Mouse (Mus musculus): ENCODE measurements around the gene Copg1. TPM values are rescaled to one million over a fixed set of nuclear protein-coding genes. Genes with fewer than 3 reads are reported as not detected.

Gene Copg1
- polyA plus RNA-seq, 1 experiment from 2014 or later = 89.5 TPM

GRCm38 (mm10) chr6:87846813-87847212, 40.8 kb upstream of the Copg1 start:
- 63% methylated on average over 1 of the region's 1 CpGs for WGBS
- Histone ChIP-seq H3K4me1 (replicated peaks; ENCODE audit: control insufficient read depth, insufficient read depth, low read length) (peaks cover 7% of the 10 kb centered on the region; the same call in 1 of the 2 replicates), H3K27me3 (replicated peaks; ENCODE audit: control insufficient read depth, insufficient read depth, low read length) (no peaks in the 10 kb centered on the region), H3K9ac (ENCODE audit: low read depth, low read length) (no peak overlapping the region), H3K9me3 (ENCODE audit: control insufficient read depth) (no peaks in the 10 kb centered on the region), H3K27ac (ENCODE audit: low read depth, low read length) (no peak overlapping the region), H3K36me3 (ENCODE audit: control insufficient read depth, insufficient read depth) (peaks cover 45% of the 10 kb centered on the region), H3K4me3 (ENCODE audit: low read depth, low read length) (no peak overlapping the region), H3K4me2 (replicated peaks; ENCODE audit: low read depth) (no peak overlapping the region)
- TF ChIP-seq CTCF (IDR thresholded peaks at IDR 0.05; ENCODE audit: low read depth) = no peak
- no peak for ATAC-seq

- H3K27ac ChIP-seq (ENCODE audit: low read depth, low read length) = peak overlapping the region; percentile 96
- WGBS = 0% methylated on average over 8 of the region's 8 CpGs
- no peak for TF ChIP-seq CTCF (IDR thresholded peaks at IDR 0.05; ENCODE audit: low read depth)
Measured at GRCm38 (mm10) chr6:87849780-87850154, 37.8 kb upstream of the Copg1 start.

GRCm38 (mm10) chr6:87850155-87850899, 37.3 kb upstream of the Copg1 start:
- under 1% methylated on average over 68 of the region's 73 CpGs for WGBS
- Histone ChIP-seq H3K36me3 (ENCODE audit: control insufficient read depth, insufficient read depth) (peaks cover 11% of the 10 kb centered on the region; the same call in 1 of the 2 replicates), H3K27ac (ENCODE audit: low read depth, low read length) (peak overlapping the region; percentile 96), H3K9ac (ENCODE audit: low read depth, low read length) (peak overlapping the region; percentile 100), H3K9me3 (ENCODE audit: control insufficient read depth) (no peaks in the 10 kb centered on the region), H3K27me3 (replicated peaks; ENCODE audit: control insufficient read depth, insufficient read depth, low read length) (no peaks in the 10 kb centered on the region), H3K4me3 (ENCODE audit: low read depth, low read length) (peak overlapping the region; percentile 99), H3K4me2 (replicated peaks; ENCODE audit: low read depth) (peak overlapping the region; percentile 90), H3K4me1 (replicated peaks; ENCODE audit: control insufficient read depth, insufficient read depth, low read length) (peaks cover 7% of the 10 kb centered on the region; the same call in 1 of the 2 replicates)
- ATAC-seq = peak; percentile 66
- no peak for TF ChIP-seq CTCF (IDR thresholded peaks at IDR 0.05; ENCODE audit: low read depth)

More at GRCm38 (mm10) chr6:87849780-87850154, 37.8 kb upstream of the Copg1 start:
- H3K9ac ChIP-seq (ENCODE audit: low read depth, low read length) = peak overlapping the region; percentile 100
- peak overlapping the region; percentile 90 for H3K4me2 ChIP-seq (replicated peaks; ENCODE audit: low read depth)
- H3K27me3 ChIP-seq (replicated peaks; ENCODE audit: control insufficient read depth, insufficient read depth, low read length) = no peaks in the 10 kb centered on the region
- H3K36me3 ChIP-seq (ENCODE audit: control insufficient read depth, insufficient read depth) = peaks cover 17% of the 10 kb centered on the region
- no peak for ATAC-seq
- no peaks in the 10 kb centered on the region for H3K9me3 ChIP-seq (ENCODE audit: control insufficient read depth)
- H3K4me1 ChIP-seq (replicated peaks; ENCODE audit: control insufficient read depth, insufficient read depth, low read length) = peaks cover 7% of the 10 kb centered on the region; the same call in 1 of the 2 replicates
- H3K4me3 ChIP-seq (ENCODE audit: low read depth, low read length) = peak overlapping the region; percentile 99

GRCm38 (mm10) chr6:87850900-87851614, 36.6 kb upstream of the Copg1 start, which contains the start of gene Cnbp:
Gene Cnbp (minus strand): TSS chr6:87851106.
- Histone ChIP-seq H3K4me1 (replicated peaks; ENCODE audit: control insufficient read depth, insufficient read depth, low read length) (peaks cover 7% of the 10 kb centered on the region; the same call in 1 of the 2 replicates), H3K9ac (ENCODE audit: low read depth, low read length) (peak within 1 kb of the TSS; percentile 100), H3K4me3 (ENCODE audit: low read depth, low read length) (peak within 1 kb of the TSS; percentile 99), H3K27me3 (replicated peaks; ENCODE audit: control insufficient read depth, insufficient read depth, low read length) (no peaks in the 10 kb centered on the region), H3K4me2 (replicated peaks; ENCODE audit: low read depth) (peak within 1 kb of the TSS; percentile 90), H3K36me3 (ENCODE audit: control insufficient read depth, insufficient read depth) (0 out of 2 replicates have a peak, but pooled peaks cover 6% of the 10 kb centered on the region), H3K9me3 (ENCODE audit: control insufficient read depth) (no peaks in the 10 kb centered on the region), H3K27ac (ENCODE audit: low read depth, low read length) (peak within 1 kb of the TSS; percentile 96)
- WGBS = under 1% methylated on average over 55 of the region's 55 CpGs
- TF ChIP-seq CTCF (IDR thresholded peaks at IDR 0.05; ENCODE audit: low read depth) = peak; percentile 16; the same call in 1 of the 2 replicates
- ATAC-seq = peak; percentile 98

GRCm38 (mm10) chr6:87851871-87852270, 35.7 kb upstream of the Copg1 start:
- Histone ChIP-seq H3K27ac (ENCODE audit: low read depth, low read length) (no peak overlapping the region), H3K4me2 (replicated peaks; ENCODE audit: low read depth) (no peak overlapping the region; the same call in 1 of the 2 replicates), H3K9me3 (ENCODE audit: control insufficient read depth) (no peaks in the 10 kb centered on the region), H3K4me3 (ENCODE audit: low read depth, low read length) (no peak overlapping the region), H3K9ac (ENCODE audit: low read depth, low read length) (no peak overlapping the region), H3K4me1 (replicated peaks; ENCODE audit: control insufficient read depth, insufficient read depth, low read length) (peaks cover 7% of the 10 kb centered on the region; the same call in 1 of the 2 replicates), H3K36me3 (ENCODE audit: control insufficient read depth, insufficient read depth) (0 out of 2 replicates have a peak, but pooled peaks cover 6% of the 10 kb centered on the region), H3K27me3 (replicated peaks; ENCODE audit: control insufficient read depth, insufficient read depth, low read length) (no peaks in the 10 kb centered on the region)
- ATAC-seq = no peak
- TF ChIP-seq CTCF (IDR thresholded peaks at IDR 0.05; ENCODE audit: low read depth) = no peak
- WGBS = 80% methylated on average over 6 of the region's 6 CpGs

GRCm38 (mm10) chr6:87853446-87853845, 34.2 kb upstream of the Copg1 start:
- Histone ChIP-seq H3K4me1 (replicated peaks; ENCODE audit: control insufficient read depth, insufficient read depth, low read length) (peaks cover 4% of the 10 kb centered on the region; the same call in 1 of the 2 replicates), H3K27ac (ENCODE audit: low read depth, low read length) (no peak overlapping the region), H3K27me3 (replicated peaks; ENCODE audit: control insufficient read depth, insufficient read depth, low read length) (no peaks in the 10 kb centered on the region), H3K9ac (ENCODE audit: low read depth, low read length) (no peak overlapping the region), H3K9me3 (ENCODE audit: control insufficient read depth) (no peaks in the 10 kb centered on the region), H3K4me3 (ENCODE audit: low read depth, low read length) (no peak overlapping the region), H3K36me3 (ENCODE audit: control insufficient read depth, insufficient read depth) (0 out of 2 replicates have a peak, but pooled peaks cover 4% of the 10 kb centered on the region), H3K4me2 (replicated peaks; ENCODE audit: low read depth) (no peak overlapping the region)
- 70% methylated on average over 4 of the region's 4 CpGs for WGBS
- ATAC-seq = no peak
- no peak for TF ChIP-seq CTCF (IDR thresholded peaks at IDR 0.05; ENCODE audit: low read depth)

Data from intestine, postnatal 0 days (tissue).